Mouse (Mus musculus): ENCODE data around the gene Fbxo21.
A peak's percentile ranks its signal among the peaks of the same experiment; 100 is the strongest.

Gene Fbxo21

GRCm38 (mm10) chr5:118050743-118051142 is 74.2 kb downstream of the Fbxo21 start:
- DNase-seq, result no peak

GRCm38 (mm10) chr5:118051981-118052662 is 75.6 kb downstream of the Fbxo21 start:
- DNase-seq, result peak; percentile 80

- no peak for DNase-seq
These were observed 76.7 kb downstream of the Fbxo21 start for GRCm38 (mm10) chr5:118053205-118053604.

DNA sequence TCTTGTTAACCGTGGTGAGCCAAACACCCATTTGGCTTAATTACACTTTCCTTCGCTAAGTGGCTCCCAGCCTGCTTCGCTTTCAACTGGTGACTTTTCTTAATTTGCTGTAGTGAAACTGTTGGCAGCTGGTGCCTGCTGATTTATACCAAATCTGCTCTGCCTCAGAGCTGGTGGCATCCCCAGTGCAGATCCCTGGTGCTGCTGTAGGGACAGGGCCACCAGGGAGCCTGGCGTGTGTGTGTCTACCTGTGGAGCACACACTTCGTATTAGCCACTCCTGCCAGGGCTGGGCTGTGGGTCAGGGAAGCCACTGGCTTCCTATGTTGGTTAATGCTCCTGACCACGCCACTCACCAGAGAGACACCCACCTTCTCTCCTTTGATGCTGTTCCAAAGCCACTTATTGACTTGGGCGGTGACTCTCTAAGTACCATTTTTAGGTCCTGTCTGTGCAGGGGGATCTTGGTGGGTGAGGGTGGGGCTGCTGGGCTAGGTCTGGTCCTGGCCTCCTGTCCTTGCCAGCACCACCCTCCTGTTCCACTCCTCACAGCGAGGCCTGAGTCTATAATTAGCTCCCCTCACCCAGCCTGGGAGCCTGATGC is 81.1 kb downstream of the Fbxo21 start:
- peak; percentile 30 for DNase-seq

- no peak for DNase-seq
These were observed 82.3 kb downstream of the Fbxo21 start for GRCm38 (mm10) chr5:118058858-118059257.

DNA sequence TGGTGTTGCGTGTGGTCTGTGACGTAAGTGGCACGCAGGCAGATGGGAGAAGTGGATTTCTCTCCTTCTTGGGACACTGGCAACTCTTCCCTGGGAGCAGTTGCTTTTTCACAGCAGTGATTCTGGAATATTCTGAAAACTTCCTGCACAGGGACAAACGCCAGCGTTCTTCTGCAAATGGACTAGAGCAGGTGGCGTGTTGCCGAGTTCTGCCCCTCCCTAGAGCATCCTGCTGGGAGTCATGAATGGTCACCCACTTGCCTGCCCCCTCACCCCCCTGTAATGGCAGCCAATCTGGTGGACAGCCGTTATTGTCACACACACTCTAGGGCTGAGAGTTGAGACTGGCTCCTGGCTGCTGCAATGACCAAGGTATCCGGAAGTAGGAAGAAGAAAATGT is 83.1 kb downstream of the Fbxo21 start:
- DNase-seq, result no peak
